Mouse (Mus musculus): Measurements from ENCODE around the gene Tmem163. TPM values are rescaled to one million over a fixed set of nuclear protein-coding genes. Genes with fewer than 3 reads are reported as not detected.

The Tmem163 gene
- total RNA-seq, 2 experiments from 2014 or later: not detected

GRCm38 (mm10) chr1:127661118-127662012, 18.0 kb downstream of the Tmem163 start:
- DNase-seq (ENCODE audit: low spot score in 2 of 2): no peak

DNA sequence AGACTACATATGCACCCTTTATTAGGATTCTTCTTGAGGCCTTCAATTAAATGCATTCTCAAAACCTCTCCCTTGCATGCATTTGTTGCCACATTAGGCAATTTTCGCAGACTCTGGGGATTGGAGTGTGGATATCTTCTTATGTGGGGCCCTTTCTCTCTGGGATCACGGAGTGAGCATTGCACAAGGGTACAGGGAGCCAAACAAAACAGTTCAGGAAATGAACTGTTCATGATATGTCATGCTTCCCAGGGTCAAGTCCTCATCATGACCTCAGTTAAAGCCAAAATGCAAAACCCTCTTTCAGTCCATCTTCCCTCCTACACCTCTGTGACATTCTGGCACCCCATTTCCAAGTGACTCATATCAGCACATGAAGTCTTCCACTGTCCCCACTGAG, 27.8 kb downstream of the Tmem163 start:
- no peak for DNase-seq (ENCODE audit: low spot score in 2 of 2)

GRCm38 (mm10) chr1:127642976-127643769, 36.2 kb downstream of the Tmem163 start:
- DNase-seq (ENCODE audit: low spot score in 2 of 2): no peak

DNA sequence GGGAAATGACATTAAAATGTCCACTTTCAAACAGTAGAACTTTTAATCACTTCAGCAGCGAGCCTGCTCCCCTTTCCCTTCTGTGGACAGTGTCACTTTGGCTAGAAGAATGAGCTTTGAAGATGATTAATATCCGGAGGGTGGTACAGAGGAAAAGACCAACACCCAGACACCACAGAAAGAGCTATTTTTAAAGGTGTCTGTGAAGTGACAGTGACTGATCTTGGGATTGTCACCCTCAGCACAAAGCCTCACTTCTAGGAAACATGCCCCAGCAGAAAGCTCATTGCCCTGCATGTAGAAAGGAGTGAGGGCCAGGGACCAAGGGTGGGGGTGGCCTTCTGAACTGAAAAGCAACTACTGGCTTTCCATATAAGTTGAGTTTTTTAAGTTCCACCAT, 41.4 kb downstream of the Tmem163 start:
- DNase-seq (ENCODE audit: low spot score in 2 of 2): no peak

DNA sequence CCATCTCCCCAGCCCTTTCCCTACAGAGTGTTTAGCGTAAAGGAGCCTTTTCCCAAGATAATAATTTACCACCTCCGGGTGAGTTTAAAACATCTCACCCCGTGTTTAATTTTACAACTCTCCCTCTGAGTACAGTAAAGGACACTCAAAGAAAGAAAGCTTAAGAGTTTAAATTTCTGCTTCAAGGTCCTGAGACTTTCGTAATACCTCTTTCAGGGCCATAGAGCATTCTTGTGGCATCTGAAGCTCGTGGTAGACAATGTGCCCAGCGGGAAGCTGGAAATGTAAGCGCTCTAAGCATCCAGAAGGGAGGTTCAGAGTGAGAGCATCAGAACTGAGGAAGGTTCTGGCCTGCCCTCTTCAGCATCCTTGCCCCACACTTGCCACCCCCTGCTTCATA, 52.2 kb downstream of the Tmem163 start:
- DNase-seq (ENCODE audit: low spot score in 2 of 2): no peak

DNA sequence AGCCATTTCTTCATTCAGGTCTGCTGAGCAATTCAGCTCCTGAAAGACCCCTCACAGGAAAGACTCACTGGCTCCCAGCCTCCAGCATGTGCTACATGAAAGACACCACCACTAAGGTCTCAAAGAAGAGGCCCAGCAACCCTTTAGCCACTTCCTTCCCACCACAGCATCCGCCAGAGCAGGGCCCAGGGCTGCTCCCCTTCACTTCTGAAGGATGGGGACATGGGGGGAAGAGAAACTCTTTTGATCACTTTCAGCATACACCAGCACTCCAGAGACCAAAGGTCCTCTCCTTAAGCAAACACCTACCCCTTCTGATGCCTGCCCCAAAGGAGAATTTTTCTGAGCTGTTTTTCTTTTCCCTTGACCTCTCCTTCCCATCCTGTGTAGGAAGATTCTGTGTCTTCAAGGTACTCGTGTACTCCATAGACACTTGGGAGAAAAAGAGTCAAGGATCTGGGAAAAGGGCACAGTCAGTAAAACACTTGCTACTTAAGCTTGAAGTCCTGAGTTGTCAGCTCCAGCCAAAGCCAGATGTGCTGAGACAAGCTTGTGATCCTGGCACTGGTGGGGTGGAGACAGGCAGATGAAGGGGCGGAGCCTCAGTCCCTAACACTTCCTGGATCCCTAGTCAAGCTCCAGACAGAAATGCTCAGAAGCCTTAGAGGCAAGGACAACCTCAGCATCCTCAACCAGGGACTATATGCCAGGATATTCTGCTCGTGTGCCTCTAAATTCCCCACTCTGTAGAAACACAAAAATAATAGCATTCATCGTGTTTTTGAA, 53.6 kb downstream of the Tmem163 start:
- DNase-seq (ENCODE audit: low spot score in 2 of 2): no peak

- no peak for DNase-seq (ENCODE audit: low spot score in 2 of 2)
These were observed 57.0 kb downstream of the Tmem163 start for GRCm38 (mm10) chr1:127622349-127622748.

DNA sequence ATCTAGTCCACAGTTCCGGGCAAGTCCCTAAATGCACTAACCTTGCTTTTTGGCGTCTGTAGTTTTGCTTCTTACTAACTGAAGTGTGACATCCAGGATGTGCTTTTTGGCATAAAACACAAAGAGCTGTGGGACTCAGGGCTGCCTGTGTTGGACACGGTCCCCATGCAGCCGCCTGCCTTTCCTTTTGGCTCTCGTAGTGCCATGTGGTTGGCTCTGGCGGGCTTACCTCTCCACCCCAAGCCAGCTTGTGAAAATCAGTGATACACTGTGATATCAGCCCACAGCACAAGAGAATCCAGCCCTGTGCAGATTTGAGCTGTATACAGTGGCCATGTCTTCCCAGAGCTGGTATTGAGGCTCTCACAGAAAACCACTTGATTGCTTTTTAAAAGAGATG, 60.3 kb downstream of the Tmem163 start:
- DNase-seq (ENCODE audit: low spot score in 2 of 2): no peak

- DNase-seq (ENCODE audit: low spot score in 2 of 2): no peak
These were observed 69.0 kb downstream of the Tmem163 start for GRCm38 (mm10) chr1:127610378-127610777.

GRCm38 (mm10) chr1:127609814-127610213, 69.5 kb downstream of the Tmem163 start:
- no peak for DNase-seq (ENCODE audit: low spot score in 2 of 2)

DNA sequence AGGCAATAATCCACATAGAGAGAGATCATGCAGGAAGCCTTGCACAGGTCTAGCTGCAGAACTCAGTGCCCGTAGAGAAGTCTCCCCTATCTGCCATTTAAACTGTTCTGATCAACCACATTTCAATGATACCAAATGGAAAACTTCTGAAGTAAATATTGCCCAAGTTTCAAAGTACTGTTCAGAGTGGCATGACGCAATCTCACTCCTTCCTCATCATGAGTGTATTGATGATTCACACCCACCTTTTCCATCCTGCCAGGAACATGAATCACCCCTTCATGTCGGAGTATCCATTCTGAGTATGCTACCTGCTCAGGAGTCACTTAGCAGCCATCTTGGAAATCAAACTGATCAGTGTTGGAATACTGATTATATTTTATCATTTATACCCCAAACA, 71.0 kb downstream of the Tmem163 start:
- no peak for DNase-seq (ENCODE audit: low spot score in 2 of 2)

GRCm38 (mm10) chr1:127603697-127604631, 75.4 kb downstream of the Tmem163 start:
- DNase-seq (ENCODE audit: low spot score in 2 of 2): no peak

DNA sequence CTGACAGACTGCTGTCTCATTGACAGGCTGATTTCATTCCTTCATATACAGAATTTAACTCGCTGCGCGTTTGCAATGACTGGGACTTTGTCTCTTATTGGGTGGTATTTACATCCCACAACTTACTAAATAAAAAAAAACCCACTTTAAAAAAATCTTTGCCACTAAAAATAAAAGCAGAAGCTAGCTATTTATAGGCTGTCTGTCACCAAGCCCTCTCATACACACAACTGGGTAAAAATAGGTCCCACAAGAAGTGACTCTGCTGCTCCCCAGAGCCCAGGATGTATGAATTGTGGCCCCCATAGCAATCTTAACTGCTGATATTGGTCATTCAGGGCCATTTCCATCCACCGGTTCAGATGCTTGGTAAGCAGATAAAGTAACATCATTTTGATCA, 83.2 kb downstream of the Tmem163 start:
- no peak for DNase-seq (ENCODE audit: low spot score in 2 of 2)

DNA sequence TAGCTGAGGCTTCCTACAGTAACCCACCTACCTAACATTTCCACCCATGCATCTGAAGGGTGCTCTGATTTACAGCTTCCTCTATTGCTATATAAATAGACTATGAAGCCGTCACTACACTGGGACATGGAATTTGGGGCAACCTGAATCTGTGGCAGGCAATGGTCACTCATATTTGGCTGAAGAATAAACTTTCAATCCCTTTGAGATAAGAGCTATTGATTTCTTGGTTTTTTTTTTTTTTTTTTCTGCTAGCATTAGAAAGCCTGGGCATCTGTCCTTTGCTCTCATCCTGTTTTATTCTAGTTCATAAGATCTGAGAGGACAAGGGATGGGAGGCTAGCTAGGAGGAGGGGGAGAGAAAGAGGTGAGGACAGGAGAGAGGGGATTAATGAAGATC, 83.6 kb downstream of the Tmem163 start:
- DNase-seq (ENCODE audit: low spot score in 2 of 2): no peak

DNA sequence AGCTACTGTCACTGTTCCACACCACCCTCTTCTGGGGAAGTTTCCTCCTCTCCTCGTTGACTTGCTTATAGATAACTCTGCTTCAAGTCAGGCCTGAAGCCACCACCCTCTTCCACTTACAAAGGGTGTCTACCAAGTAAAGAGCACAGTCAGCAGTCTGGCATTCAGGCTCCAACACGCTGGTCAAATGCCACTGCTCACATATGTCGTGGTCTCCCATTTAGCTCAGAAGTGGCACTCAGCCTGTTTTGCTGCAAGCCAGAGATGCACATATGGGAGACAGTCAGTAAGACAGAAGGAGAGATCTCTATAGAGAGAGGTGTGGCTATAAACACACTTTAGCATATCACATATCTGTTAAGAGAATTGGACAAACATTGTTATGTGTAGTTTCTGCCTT, 89.8 kb downstream of the Tmem163 start:
- no peak for DNase-seq (ENCODE audit: low spot score in 2 of 2)

DNA sequence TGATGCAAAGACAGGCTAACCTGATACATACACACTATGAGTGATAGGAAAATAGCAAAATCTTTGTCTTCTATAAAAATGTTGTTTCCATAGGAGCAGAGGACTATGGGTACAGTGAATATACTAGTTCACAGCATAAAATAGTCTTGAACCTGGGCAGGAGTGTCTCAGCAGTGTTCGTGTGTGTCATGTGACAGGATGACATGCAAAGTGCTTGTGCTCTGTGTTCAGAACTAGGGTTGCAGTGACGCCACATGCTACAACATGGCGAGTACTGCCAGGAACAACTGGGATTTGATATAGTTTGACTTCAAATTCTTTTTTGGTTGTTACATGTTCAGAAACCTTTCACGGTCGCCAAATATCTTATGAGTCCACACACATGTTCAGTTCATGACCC, 92.3 kb downstream of the Tmem163 start:
- no peak for DNase-seq (ENCODE audit: low spot score in 2 of 2)

GRCm38 (mm10) chr1:127586156-127586555, 93.2 kb downstream of the Tmem163 start:
- no peak for DNase-seq (ENCODE audit: low spot score in 2 of 2)

DNA sequence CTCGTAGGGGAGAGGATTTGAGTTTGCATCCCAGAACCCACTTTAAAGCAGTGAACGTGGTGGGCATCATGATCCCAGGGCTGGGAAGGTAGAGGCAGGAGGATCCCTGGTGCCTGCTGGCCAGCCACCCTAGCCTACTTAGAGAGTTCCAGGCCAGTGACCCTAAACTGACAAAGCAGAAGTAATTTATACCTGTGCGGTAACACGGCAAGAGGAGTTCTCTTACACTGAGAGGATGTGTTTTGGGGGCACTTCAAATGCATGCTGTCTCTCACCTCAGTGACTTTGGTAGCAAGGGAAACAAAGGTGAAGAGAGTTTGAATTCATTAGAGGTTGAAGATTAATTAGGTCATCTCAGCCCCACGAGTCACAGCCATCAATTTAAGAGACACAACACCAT, 101.4 kb downstream of the Tmem163 start:
- DNase-seq (ENCODE audit: low spot score in 2 of 2): no peak

DNA sequence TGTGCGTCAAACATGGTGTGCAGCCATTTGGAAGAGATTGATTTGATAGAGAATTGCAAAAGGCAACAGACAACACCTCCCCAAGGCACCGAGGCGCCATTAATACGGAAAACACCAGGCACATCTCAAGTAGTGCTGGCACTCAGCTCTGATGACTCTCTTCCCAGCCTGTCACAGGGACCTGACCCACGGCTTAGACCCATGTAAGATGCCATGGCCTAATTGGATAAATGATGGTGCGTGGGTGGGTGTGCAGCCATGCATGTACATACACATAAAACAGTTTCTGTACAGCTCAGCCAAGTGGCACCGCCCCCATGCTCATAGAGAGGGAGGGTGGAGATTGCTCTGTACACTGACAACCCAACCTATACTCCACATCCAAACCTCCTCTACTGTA, 102.3 kb downstream of the Tmem163 start:
- no peak for DNase-seq (ENCODE audit: low spot score in 2 of 2)

- no peak for DNase-seq (ENCODE audit: low spot score in 2 of 2)
These were observed 102.8 kb downstream of the Tmem163 start for GRCm38 (mm10) chr1:127576563-127576962.

Data from gastrocnemius, postnatal 4 days (tissue).